Mouse (Mus musculus): ENCODE data around the gene Slc23a2.

Gene Slc23a2

GRCm38 (mm10) chr2:132020991-132021541 is 123.8 kb downstream of the Slc23a2 start:
- ATAC-seq (ENCODE audit: low TSS enrichment): no peak

- ATAC-seq (ENCODE audit: low TSS enrichment): no peak
Observed at GRCm38 (mm10) chr2:132020420-132020819, 124.5 kb downstream of the Slc23a2 start.

- ATAC-seq (ENCODE audit: low TSS enrichment): no peak
Observed at GRCm38 (mm10) chr2:132019372-132019811, 125.5 kb downstream of the Slc23a2 start.

- ATAC-seq (ENCODE audit: low TSS enrichment): no peak
Observed at GRCm38 (mm10) chr2:132018156-132018555, 126.8 kb downstream of the Slc23a2 start.

- 0 out of 2 replicates have a peak, but pooled peaks have one; percentile 27 for ATAC-seq (ENCODE audit: low TSS enrichment)
Observed at GRCm38 (mm10) chr2:132017611-132018010, 127.3 kb downstream of the Slc23a2 start.

GRCm38 (mm10) chr2:132016034-132016433 is 128.9 kb downstream of the Slc23a2 start:
- no peak for ATAC-seq (ENCODE audit: low TSS enrichment)

GRCm38 (mm10) chr2:132013152-132013551 is 131.8 kb downstream of the Slc23a2 start:
- ATAC-seq (ENCODE audit: low TSS enrichment): no peak

GRCm38 (mm10) chr2:132010781-132011180 is 134.1 kb downstream of the Slc23a2 start:
- no peak for ATAC-seq (ENCODE audit: low TSS enrichment)

- ATAC-seq (ENCODE audit: low TSS enrichment): no peak
Observed at GRCm38 (mm10) chr2:132008186-132008585, 136.7 kb downstream of the Slc23a2 start.

GRCm38 (mm10) chr2:132007475-132007819 is 137.5 kb downstream of the Slc23a2 start:
- no peak for ATAC-seq (ENCODE audit: low TSS enrichment)

GRCm38 (mm10) chr2:132006561-132007474 is 138.1 kb downstream of the Slc23a2 start:
- peak; percentile 9; the same call in 1 of the 2 replicates for ATAC-seq (ENCODE audit: low TSS enrichment)

GRCm38 (mm10) chr2:132005445-132005844 is 139.5 kb downstream of the Slc23a2 start:
- ATAC-seq (ENCODE audit: low TSS enrichment): peak; percentile 23; the same call in 1 of the 2 replicates

- no peak for ATAC-seq (ENCODE audit: low TSS enrichment)
Observed at GRCm38 (mm10) chr2:132004495-132005136, 140.3 kb downstream of the Slc23a2 start.

- peak; percentile 52; the same call in 1 of the 2 replicates for ATAC-seq (ENCODE audit: low TSS enrichment)
Observed at GRCm38 (mm10) chr2:132003916-132004315, 141.0 kb downstream of the Slc23a2 start.
